Mouse (Mus musculus) G1E (cell line): ENCODE data around the gene Bfsp2. TPM values are rescaled to one million over a fixed set of nuclear protein-coding genes. Genes with fewer than 3 reads are reported as not detected.
"Not testable (repeated sequence)": the region's sequence is repeated elsewhere in the genome, so short reads cannot be mapped to it uniquely, and the experiment has no call there.

Experiments used
- ATAC-seq: 2 replicates; pipeline ENCODE4 v1.8.0; 2016; ENCODE audit warnings: mild to moderate bottlenecking; ENCODE audit not compliant: insufficient number of reproducible peaks, poor library complexity, low FRiP score, severe bottlenecking; ENCODE audit errors: extremely low read depth
- DNase-seq: peaks from one replicate; pipeline ENCODE4 v3.0.0; 2012; ENCODE audit warnings: low spot score
- H3K27me3 ChIP-seq: 2 replicates; pipeline ENCODE4 v1.6.1; 2012; ENCODE audit warnings: mild to moderate bottlenecking, low read length, inconsistent platforms; ENCODE audit not compliant: insufficient read depth
- H3K36me3 ChIP-seq: replicated peaks from 2 replicates; pipeline ENCODE3; 2012; ENCODE audit warnings: mild to moderate bottlenecking, inconsistent platforms
- H3K4me1 ChIP-seq: 2 replicates; pipeline ENCODE4 v1.6.1; 2012; ENCODE audit warnings: low read depth, low read length, inconsistent platforms, mixed read lengths; ENCODE audit not compliant: insufficient read depth
- H3K4me3 ChIP-seq: 2 replicates; pipeline ENCODE4 v1.5.1; 2012; ENCODE audit warnings: low read depth, mild to moderate bottlenecking, inconsistent platforms, low read length, moderate library complexity, mixed read lengths
- H3K9me3 ChIP-seq: replicated peaks from 2 replicates; pipeline ENCODE4 v1.6.1; 2012; ENCODE audit warnings: inconsistent platforms
- CTCF ChIP-seq: IDR thresholded peaks from 2 replicates; pipeline ENCODE4 v1.5.1; 2012; ENCODE audit warnings: low read depth, low read length, inconsistent platforms, mixed read lengths
- GATA1 ChIP-seq: IDR thresholded peaks from 2 replicates; pipeline ENCODE4 v1.6.1; 2012; ENCODE audit warnings: borderline replicate concordance, low read length, inconsistent platforms, mixed read lengths
- GATA2 ChIP-seq: IDR thresholded peaks from 2 replicates; pipeline ENCODE4 v1.6.1; 2012; ENCODE audit warnings: low read depth, low read length, inconsistent platforms, borderline replicate concordance
- POLR2AphosphoS5 ChIP-seq: IDR thresholded peaks from 2 replicates; pipeline ENCODE4 v1.6.1; 2012; ENCODE audit warnings: low read depth, low read length, inconsistent platforms; ENCODE audit not compliant: insufficient replicate concordance
- TAL1 ChIP-seq: conservative IDR thresholded peaks from 2 replicates; pipeline ENCODE4 v1.6.1; 2012; ENCODE audit warnings: low read depth, low read length, inconsistent platforms, mixed read lengths
- polyA plus RNA-seq: library from polyadenylated mRNA; stranded (reverse); fragments of >175 nt; gene quantifications from 2 replicates; pipeline ENCODE4 v1.2.3, GENCODE M21; 2012
- total RNA-seq, 2 experiments: library from RNA; stranded (forward) in 1 of 2; stranded (reverse) in 1 of 2; fragments of 200-1000 nt in 1 of 2; fragments of >200 nt in 1 of 2; fragmentation: Nextera tagmentation in 1 of 2; gene quantifications; 2 replicates each; pipeline ENCODE4 v1.2.3; 2014 to 2017

Bfsp2 gene
- total and polyA plus RNA-seq, 3 experiments = not detected

DNA sequence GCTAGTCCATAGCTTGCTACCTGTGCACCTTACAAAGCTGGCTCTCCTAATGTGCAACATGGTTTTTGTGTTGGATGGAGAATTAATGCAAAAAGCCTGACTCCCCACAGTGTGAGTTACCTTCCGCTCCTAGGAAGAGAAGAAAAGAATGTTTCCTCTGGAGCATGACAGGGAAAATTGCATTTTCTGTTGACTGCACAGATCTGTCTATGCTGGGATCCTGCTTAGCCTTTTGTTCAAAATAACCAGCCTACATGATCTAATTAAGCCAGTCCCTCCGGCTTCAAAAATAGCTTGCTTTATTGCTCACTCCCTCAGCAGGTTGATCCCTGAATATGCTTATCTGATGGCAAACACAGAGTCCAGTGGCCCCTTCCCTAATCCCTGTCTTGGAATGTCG lies 59.4 kb downstream of the Bfsp2 start:
- TF ChIP-seq GATA1 (no peak), CTCF (no peak), GATA2 (no peak), TAL1 (no peak), POLR2AphosphoS5 (no peak)
- Histone ChIP-seq H3K4me1 (no peaks in the 10 kb centered on the region), H3K9me3 (no peaks in the 10 kb centered on the region), H3K4me3 (no peak overlapping the region), H3K36me3 (no peaks in the 10 kb centered on the region), H3K27me3 (no peaks in the 10 kb centered on the region)
- ATAC-seq = no peak
- no peak for DNase-seq

- H3K27me3 ChIP-seq = no peaks in the 10 kb centered on the region
- H3K4me1 ChIP-seq = no peaks in the 10 kb centered on the region
- no peaks in the 10 kb centered on the region for H3K36me3 ChIP-seq
- H3K9me3 ChIP-seq = no peaks in the 10 kb centered on the region
- DNase-seq (no peak), ATAC-seq (no peak)
- H3K4me3 ChIP-seq = no peak overlapping the region
- TF ChIP-seq TAL1 (no peak), GATA2 (no peak), GATA1 (no peak), POLR2AphosphoS5 (no peak), CTCF (no peak)
These were observed 61.4 kb downstream of the Bfsp2 start for GRCm38 (mm10) chr9:103418786-103419185.

DNA sequence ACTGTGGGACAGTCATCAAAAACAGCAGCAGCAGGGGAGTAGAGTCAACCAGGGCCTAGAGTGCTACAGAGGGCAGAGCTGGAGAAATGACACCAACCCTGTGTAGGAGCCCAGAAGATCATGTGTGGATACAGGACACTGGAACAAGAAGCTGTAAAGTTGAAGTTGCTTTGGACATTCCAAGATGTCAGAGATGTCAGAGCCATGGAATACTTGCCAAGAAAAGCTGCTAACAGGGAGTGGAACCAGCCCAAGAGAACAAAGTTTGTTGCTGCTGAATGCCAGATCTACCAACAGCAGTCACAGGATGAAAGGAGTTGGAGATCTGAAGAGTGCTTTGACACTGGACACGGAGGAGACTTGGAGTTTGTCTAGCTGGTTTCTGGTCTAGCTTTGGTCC lies 62.0 kb downstream of the Bfsp2 start:
- not testable (repeated sequence) for ATAC-seq, H3K4me1 ChIP-seq, H3K36me3 ChIP-seq, H3K9me3 ChIP-seq, H3K27me3 ChIP-seq, H3K4me3 ChIP-seq, DNase-seq

DNA sequence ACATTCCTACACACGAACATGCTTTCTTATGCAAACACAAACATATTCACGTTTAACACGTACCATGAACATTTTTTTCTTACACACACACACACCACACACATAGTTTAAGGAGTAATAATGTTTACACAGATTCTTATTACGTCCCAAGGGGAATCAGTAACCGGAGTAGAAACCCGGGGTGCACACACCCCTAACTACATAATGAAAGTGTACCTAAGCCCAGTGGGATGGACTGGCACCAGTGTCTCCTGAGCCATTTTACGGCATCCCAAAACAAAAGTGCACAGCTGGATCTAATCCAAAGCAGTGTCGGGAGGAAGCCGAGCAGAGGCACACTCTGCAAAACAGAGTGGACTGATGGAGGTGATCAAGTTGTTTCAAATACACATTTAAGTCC lies 66.8 kb downstream of the Bfsp2 start:
- Histone ChIP-seq H3K9me3 (no peaks in the 10 kb centered on the region), H3K4me3 (no peak overlapping the region), H3K4me1 (no peaks in the 10 kb centered on the region), H3K27me3 (no peaks in the 10 kb centered on the region), H3K36me3 (no peaks in the 10 kb centered on the region)
- no peak for TF ChIP-seq CTCF
- DNase-seq (no peak), ATAC-seq (no peak)

GRCm38 (mm10) chr9:103409119-103409518 lies 71.1 kb downstream of the Bfsp2 start:
- Histone ChIP-seq H3K9me3 (no peaks in the 10 kb centered on the region), H3K4me1 (no peaks in the 10 kb centered on the region), H3K36me3 (no peaks in the 10 kb centered on the region), H3K4me3 (no peak overlapping the region), H3K27me3 (no peaks in the 10 kb centered on the region)
- no peak for ATAC-seq
- DNase-seq = no peak
- TF ChIP-seq TAL1 = no peak

DNA sequence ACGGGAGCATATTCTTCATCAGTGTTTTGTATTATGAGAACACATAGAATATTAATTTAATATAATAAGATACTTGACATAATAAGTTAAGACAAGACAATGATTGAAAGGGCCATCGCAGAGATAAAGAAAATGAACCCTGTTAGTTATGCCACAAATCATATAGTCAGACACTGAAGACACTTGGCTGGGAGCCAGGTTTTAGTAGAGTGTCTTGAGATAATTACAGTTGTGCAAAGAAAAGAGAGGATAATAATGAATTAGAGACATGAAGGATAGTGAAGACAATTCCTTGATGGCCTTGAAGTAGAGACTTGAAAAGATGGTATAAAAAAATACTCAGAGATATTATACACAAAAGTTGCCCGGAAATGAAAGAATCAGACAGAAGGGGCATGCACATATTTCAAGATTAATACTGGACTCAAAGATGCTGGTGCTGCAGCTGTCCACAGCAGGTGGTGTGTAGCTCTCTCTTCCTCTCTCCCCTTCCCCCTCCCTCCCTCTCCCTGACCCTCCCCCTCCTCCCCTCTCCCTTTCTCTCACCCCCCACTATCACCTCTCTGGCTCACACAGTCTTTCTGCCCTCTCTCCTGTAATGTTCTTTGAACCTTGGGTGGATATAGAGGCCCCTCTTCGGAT lies 72.0 kb downstream of the Bfsp2 start:
- Histone ChIP-seq H3K4me1 (no peaks in the 10 kb centered on the region), H3K36me3 (no peaks in the 10 kb centered on the region), H3K27me3 (no peaks in the 10 kb centered on the region), H3K9me3 (no peaks in the 10 kb centered on the region), H3K4me3 (no peak overlapping the region)
- no peak for ATAC-seq
- no peak for DNase-seq
- TF ChIP-seq GATA1 (no peak), GATA2 (no peak), POLR2AphosphoS5 (no peak), CTCF (no peak), TAL1 (no peak)

DNA sequence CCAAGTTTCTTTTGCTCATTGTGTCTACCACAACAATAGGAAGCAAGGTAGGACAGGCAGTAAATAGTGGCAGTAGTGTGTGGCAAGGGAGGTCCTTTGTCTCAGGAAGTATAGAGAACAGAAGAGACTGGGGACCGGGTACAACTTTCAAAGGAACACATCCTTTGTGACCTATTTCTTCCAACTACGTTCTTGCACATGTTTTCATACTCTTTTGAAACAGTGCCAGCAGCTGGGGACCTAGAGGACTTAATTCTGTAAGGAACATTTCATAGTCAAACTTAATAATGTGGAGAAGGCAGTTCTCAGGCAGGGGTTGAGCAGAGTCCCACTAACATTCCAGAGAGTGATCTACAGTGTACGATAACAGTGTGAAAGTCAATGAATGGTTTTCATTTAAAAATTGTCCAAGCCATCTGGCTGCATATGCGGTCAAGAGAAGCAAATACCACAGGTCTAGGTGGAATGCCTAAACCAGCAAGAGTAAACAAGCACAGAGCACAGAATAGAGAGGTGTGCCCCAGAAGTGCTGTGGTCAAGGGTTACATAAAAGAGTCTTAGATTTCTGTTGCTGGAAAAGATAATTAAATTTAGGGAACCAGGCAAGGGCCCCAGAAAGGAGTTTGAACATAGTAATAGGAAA lies 76.8 kb downstream of the Bfsp2 start:
- ATAC-seq = no peak
- DNase-seq = no peak

More for the DNA sequence above, 76.8 kb downstream of the Bfsp2 start:
- peaks cover 2% of the 10 kb centered on the region; the same call in 1 of the 2 replicates for H3K27me3 ChIP-seq
- no peaks in the 10 kb centered on the region for H3K4me1 ChIP-seq
- no peaks in the 10 kb centered on the region; the same call in 1 of the 2 replicates for H3K9me3 ChIP-seq
- no peaks in the 10 kb centered on the region for H3K36me3 ChIP-seq
- TF ChIP-seq GATA1 (no peak), GATA2 (no peak), CTCF (no peak), POLR2AphosphoS5 (no peak), TAL1 (no peak)
- H3K4me3 ChIP-seq = no peak overlapping the region
